Mouse (Mus musculus) thymus, adult 2 months (tissue): Measurements from ENCODE around the gene Rab11b.

Source experiments
- CTCF ChIP-seq: fragments of 200-500 bp; IDR thresholded peaks from 2 replicates; pipeline ENCODE4 v1.5.1; 2012; ENCODE audit warnings: mild to moderate bottlenecking, control low read depth, low read length, moderate library complexity, borderline replicate concordance; ENCODE audit not compliant: control insufficient read depth, poor library complexity, insufficient read depth; ENCODE audit errors: extremely low read depth
- POLR2A ChIP-seq: fragments of 200-500 bp; IDR thresholded peaks from 2 replicates; pipeline ENCODE4 v1.6.1; 2012; ENCODE audit warnings: mild to moderate bottlenecking, low read length, control low read depth, moderate library complexity; ENCODE audit not compliant: control insufficient read depth, poor library complexity, insufficient read depth; ENCODE audit errors: extremely low read depth

DNA sequence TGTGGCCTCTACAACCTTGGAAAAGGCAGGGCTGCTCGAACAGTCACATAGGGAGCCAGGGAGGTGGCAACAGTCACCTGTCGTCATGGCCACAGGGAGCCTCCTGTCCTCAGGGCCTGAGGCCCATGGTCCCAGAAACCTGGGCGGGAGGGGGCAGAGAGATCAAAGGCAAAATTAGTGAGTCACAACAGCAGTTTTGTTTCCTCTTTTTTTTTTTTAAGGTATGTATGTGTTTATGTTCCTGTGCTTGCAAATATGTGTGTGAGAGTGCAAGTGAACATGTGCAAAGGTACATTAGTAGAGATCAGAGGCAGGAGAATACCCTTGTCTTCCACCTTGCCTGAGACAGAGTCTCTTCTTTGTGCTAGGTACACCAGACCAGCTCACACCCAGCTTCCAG lies 50.5 kb downstream of the Rab11b start:
- TF ChIP-seq CTCF (no peak), POLR2A (no peak)
